Mouse (Mus musculus): ENCODE data around the gene Sept9. TPM values are rescaled to one million over a fixed set of nuclear protein-coding genes. Genes with fewer than 3 reads are reported as not detected.

Sept9 gene
- polyA plus RNA-seq, 1 experiment from 2014 or later, result 111 TPM

DNA sequence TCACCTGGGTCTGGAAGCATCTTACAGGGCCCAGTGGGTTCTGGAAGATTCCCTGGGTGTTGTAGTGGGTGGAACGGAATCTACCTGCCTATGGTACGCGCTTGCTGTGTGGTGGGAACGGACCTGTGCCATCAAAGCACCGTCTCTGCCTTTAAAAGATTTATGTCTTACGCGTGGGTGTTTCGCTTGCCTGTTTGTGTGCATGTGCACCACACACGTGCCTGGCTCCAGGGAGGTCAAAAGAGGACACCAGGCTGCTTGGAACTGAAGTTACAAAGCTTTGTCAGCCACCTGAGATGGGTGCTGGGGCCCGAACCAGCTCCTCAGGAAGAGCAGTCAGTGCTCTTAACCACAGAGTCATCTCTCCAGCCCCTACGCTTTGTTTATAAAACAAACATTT is 209.9 kb downstream of the Sept9 start:
- H3K27ac ChIP-seq (ENCODE audit: low read depth, low read length), result no peak overlapping the region
- H3K4me2 ChIP-seq, result no peak overlapping the region
- H3K9me3 ChIP-seq (ENCODE audit: control insufficient read depth, low read length), result no peaks in the 10 kb centered on the region
- H3K27me3 ChIP-seq (replicated peaks; ENCODE audit: control insufficient read depth, insufficient read depth, low read length), result peaks cover 80% of the 10 kb centered on the region
- H3K9ac ChIP-seq (ENCODE audit: low read depth, low read length), result no peak overlapping the region
- DNase-seq (ENCODE audit: low spot score), result no peak
- H3K4me3 ChIP-seq (ENCODE audit: low read depth, low read length), result no peak overlapping the region
- WGBS, result 56% methylated on average over 11 of the region's 11 CpGs
- H3K36me3 ChIP-seq (ENCODE audit: control insufficient read depth, insufficient read depth, low read length), result no peaks in the 10 kb centered on the region
- no peak for ATAC-seq (replicated peaks; ENCODE audit: low FRiP score)
- H3K4me1 ChIP-seq (replicated peaks; ENCODE audit: control insufficient read depth, insufficient read depth, low read length), result peaks cover 14% of the 10 kb centered on the region

DNA sequence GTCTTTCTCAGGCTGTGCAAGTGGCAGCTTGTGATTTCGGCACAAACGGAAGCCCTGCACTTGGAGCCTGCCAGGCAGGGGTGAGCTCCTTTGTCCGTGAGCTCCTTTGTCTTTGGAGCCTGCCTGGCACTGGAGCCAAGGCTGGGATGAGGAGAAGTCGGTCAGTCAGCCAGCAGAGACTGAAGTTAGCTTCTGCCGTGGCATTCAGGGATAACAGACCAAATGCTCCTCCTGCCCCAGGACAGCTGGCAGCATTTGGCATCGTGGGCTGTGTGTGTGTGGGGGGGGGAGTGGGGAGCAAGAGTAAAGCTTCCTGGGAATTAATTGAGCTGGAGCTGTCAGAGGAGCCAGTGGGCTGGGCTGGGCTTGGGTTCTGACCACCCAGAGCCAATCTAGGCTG is 210.6 kb downstream of the Sept9 start:
- Histone ChIP-seq H3K27ac (ENCODE audit: low read depth, low read length) (no peak overlapping the region), H3K27me3 (replicated peaks; ENCODE audit: control insufficient read depth, insufficient read depth, low read length) (peaks cover 80% of the 10 kb centered on the region), H3K9me3 (ENCODE audit: control insufficient read depth, low read length) (no peaks in the 10 kb centered on the region), H3K4me2 (no peak overlapping the region), H3K36me3 (ENCODE audit: control insufficient read depth, insufficient read depth, low read length) (no peaks in the 10 kb centered on the region), H3K4me1 (replicated peaks; ENCODE audit: control insufficient read depth, insufficient read depth, low read length) (peaks cover 16% of the 10 kb centered on the region), H3K4me3 (ENCODE audit: low read depth, low read length) (no peak overlapping the region), H3K9ac (ENCODE audit: low read depth, low read length) (no peak overlapping the region)
- 27% methylated on average over 6 of the region's 6 CpGs for WGBS
- DNase-seq (ENCODE audit: low spot score), result no peak
- no peak for ATAC-seq (replicated peaks; ENCODE audit: low FRiP score)

DNA sequence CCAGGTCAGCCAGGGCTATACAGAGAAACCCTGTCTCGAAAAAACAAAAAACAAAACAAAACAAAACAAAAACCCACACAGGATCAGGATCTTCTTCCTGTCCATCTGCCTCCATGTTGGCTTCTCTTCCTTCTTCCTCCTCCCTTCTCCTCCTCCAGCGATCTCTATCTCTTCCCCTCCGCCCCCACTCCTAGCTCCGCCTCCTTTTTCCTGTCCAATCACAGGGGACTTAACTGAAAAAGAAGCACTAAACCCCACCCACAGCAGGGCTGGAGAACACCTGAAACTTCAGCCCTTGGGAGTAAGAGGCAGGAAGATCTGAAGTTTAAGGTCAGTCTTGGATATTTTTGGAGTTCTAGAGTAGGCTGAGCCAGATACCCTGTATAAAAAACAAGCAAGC is 212.2 kb downstream of the Sept9 start:
- no peak for ATAC-seq (replicated peaks; ENCODE audit: low FRiP score)
- WGBS, result 63% methylated on average over 4 of the region's 4 CpGs
- H3K36me3 ChIP-seq (ENCODE audit: control insufficient read depth, insufficient read depth, low read length), result no peaks in the 10 kb centered on the region

More for the DNA sequence above, 212.2 kb downstream of the Sept9 start:
- Histone ChIP-seq H3K9ac (ENCODE audit: low read depth, low read length) (no peak overlapping the region), H3K27ac (ENCODE audit: low read depth, low read length) (no peak overlapping the region), H3K9me3 (ENCODE audit: control insufficient read depth, low read length) (no peaks in the 10 kb centered on the region), H3K4me1 (replicated peaks; ENCODE audit: control insufficient read depth, insufficient read depth, low read length) (peaks cover 21% of the 10 kb centered on the region), H3K4me2 (no peak overlapping the region), H3K27me3 (replicated peaks; ENCODE audit: control insufficient read depth, insufficient read depth, low read length) (peaks cover 84% of the 10 kb centered on the region), H3K4me3 (ENCODE audit: low read depth, low read length) (no peak overlapping the region)
- no peak for DNase-seq (ENCODE audit: low spot score)

Other genes starting within 250 kb of the Sept9 start
- gene Sec14l1, start 84.5 kb upstream of the Sept9 start, polyA plus RNA-seq (2014; fragmentation: Nextera tagmentation; extraction: Ambion mirVana), result 20.9 and 22.8 TPM in 2 replicates